18 mouse cellular contexts compared by ENCODE assay signal in the genomic region with DNA sequence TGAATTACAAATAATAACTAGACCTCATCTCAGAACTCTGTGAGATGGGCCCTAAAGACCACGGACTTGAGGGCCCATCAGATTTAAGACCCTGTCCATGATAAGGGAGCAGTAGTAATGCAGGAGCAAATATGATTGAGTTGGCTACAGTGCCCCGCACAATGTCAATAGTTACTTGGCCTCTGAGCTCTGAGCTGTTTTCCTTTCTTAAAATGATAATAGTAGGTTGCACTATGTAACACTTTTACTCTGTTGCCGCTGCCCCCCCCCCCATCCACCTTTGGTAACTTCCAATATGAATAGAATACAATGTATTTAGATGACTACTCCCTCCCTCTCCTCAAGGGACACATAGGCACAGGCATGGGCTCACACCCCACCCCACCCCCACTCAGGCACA. TPM values are rescaled to one million over a fixed set of nuclear protein-coding genes. Genes with fewer than 3 reads are reported as not detected.
"Had no signal": no experiment of that assay in that cellular context is flagged by ENCODE, and none has a peak within 500 bp of the region (broad histone marks: within the 10 kb centered on the region; RNA-seq: fewer than 3 reads in every experiment).

No protein-coding gene starts in this region.

- DNase-seq: liver, postnatal 0 days; lung, adult 2 months; lung, postnatal 14 days; lung, postnatal 36 days; midbrain, embryonic 14.5 days; right cerebral cortex, postnatal 14 days; thymus, adult 18-20 months; thymus, postnatal 14 days; thymus, postnatal 36 days had no signal

- ATAC-seq: liver, postnatal 0 days had no signal

- H3K4me1 ChIP-seq: liver, embryonic 15.5 days; neural tube, embryonic 12.5 days; stomach, embryonic 15.5 days had no signal

- H3K9ac ChIP-seq: liver, embryonic 15.5 days; liver, postnatal 0 days; lung, embryonic 15.5 days; neural tube, embryonic 12.5 days; stomach, embryonic 15.5 days had no signal

- H3K9me3 ChIP-seq: liver, embryonic 15.5 days; lung, embryonic 15.5 days; megakaryocyte, embryonic 14.5 days; neural tube, embryonic 12.5 days; stomach, embryonic 15.5 days had no signal

- H3K27me3 ChIP-seq: liver, embryonic 15.5 days; lung, embryonic 15.5 days; megakaryocyte, embryonic 14.5 days; neural tube, embryonic 12.5 days; stomach, embryonic 15.5 days had no signal

- H3K36me3 ChIP-seq: stomach, embryonic 15.5 days had no signal

- H3K4me2 ChIP-seq: liver, embryonic 15.5 days; lung, embryonic 15.5 days; midbrain, embryonic 11.5 days; neural tube, embryonic 12.5 days; stomach, embryonic 15.5 days had no signal

- H3K27ac ChIP-seq: liver, embryonic 15.5 days; macrophage; neural tube, embryonic 12.5 days; stomach, embryonic 15.5 days had no signal

- H3K4me3 ChIP-seq: liver, embryonic 15.5 days; lung, embryonic 15.5 days; megakaryocyte, embryonic 14.5 days; neural tube, embryonic 12.5 days; stomach, embryonic 15.5 days had no signal

RNA-seq across cellular contexts. Expression of gene Tmem156, which starts 59.3 kb away (rescaled TPM):
- total RNA-seq: midbrain, postnatal 0 days had no signal
- polyA plus RNA-seq: midbrain, embryonic 11.5 days; midbrain, embryonic 14.5 days; neural tube, embryonic 14.5 days had no signal
